Mouse (Mus musculus) frontal cortex, adult 2 months (tissue): ENCODE data around the gene Kcna1. TPM values are rescaled to one million over a fixed set of nuclear protein-coding genes. Genes with fewer than 3 reads are reported as not detected.

Experiments used
- DNase-seq, 2 experiments: peaks; one replicate each; pipeline ENCODE4 v3.0.0; 2022; ENCODE audit warnings: low spot score in 1 of 2; ENCODE audit errors: extremely low spot score in 1 of 2
- polyA plus RNA-seq: library from polyadenylated mRNA; depleted of rRNA; stranded (reverse); fragments of >200 nt; gene quantifications from 2 replicates; pipeline ENCODE4 v1.2.3, GENCODE M21; 2012; rRNA removed

Gene Kcna1
- 19.2 and 19.7 TPM in 2 replicates for polyA plus RNA-seq

GRCm38 (mm10) chr6:126646381-126646780 is at the start of gene Kcna1:
Kcna1 (minus strand) TSS chr6:126646384.
- no peak for DNase-seq

- DNase-seq, result no peak
Observed at GRCm38 (mm10) chr6:126687120-126687519, 40.9 kb upstream of the Kcna1 start.

GRCm38 (mm10) chr6:126685135-126685534 is 39.0 kb upstream of the Kcna1 start:
- no peak for DNase-seq

GRCm38 (mm10) chr6:126678961-126679360 is 32.8 kb upstream of the Kcna1 start:
- DNase-seq, result no peak

GRCm38 (mm10) chr6:126667001-126667400 is 20.8 kb upstream of the Kcna1 start:
- no peak for DNase-seq

- DNase-seq, result peak in 1 of 2 experiments; percentile 48
Observed at GRCm38 (mm10) chr6:126666091-126666490, 19.9 kb upstream of the Kcna1 start.

GRCm38 (mm10) chr6:126664569-126664968 is 18.4 kb upstream of the Kcna1 start:
- DNase-seq, result no peak

- DNase-seq, result no peak
Observed at GRCm38 (mm10) chr6:126657646-126658394, 11.6 kb upstream of the Kcna1 start.

- DNase-seq, result no peak
Observed at GRCm38 (mm10) chr6:126653561-126653960, 7.4 kb upstream of the Kcna1 start.

GRCm38 (mm10) chr6:126645644-126646358 is 383 bp downstream of the Kcna1 start:
- DNase-seq, result peak; percentile 75 to 89

- DNase-seq, result peak in 1 of 2 experiments; percentile 62
Observed at GRCm38 (mm10) chr6:126645044-126645541, 1.1 kb downstream of the Kcna1 start.

GRCm38 (mm10) chr6:126644181-126645043 is 1.8 kb downstream of the Kcna1 start:
- peak in 1 of 2 experiments; percentile 66 for DNase-seq

- DNase-seq, result no peak
Observed at GRCm38 (mm10) chr6:126643341-126644055, 2.7 kb downstream of the Kcna1 start.

GRCm38 (mm10) chr6:126642856-126643321 is 3.3 kb downstream of the Kcna1 start:
- DNase-seq, result peak in 1 of 2 experiments; percentile 74

GRCm38 (mm10) chr6:126628451-126628850 is 17.7 kb downstream of the Kcna1 start:
- no peak for DNase-seq

GRCm38 (mm10) chr6:126618455-126618854 is 27.7 kb downstream of the Kcna1 start:
- DNase-seq, result no peak

- DNase-seq, result no peak
Observed at GRCm38 (mm10) chr6:126610746-126611145, 35.4 kb downstream of the Kcna1 start.

- DNase-seq, result no peak
Observed at GRCm38 (mm10) chr6:126609193-126609947, 36.8 kb downstream of the Kcna1 start.

- no peak for DNase-seq
Observed at GRCm38 (mm10) chr6:126601843-126602326, 44.3 kb downstream of the Kcna1 start.
